Mouse (Mus musculus): Measurements from ENCODE around the gene Cox8a.

The Cox8a gene

DNA sequence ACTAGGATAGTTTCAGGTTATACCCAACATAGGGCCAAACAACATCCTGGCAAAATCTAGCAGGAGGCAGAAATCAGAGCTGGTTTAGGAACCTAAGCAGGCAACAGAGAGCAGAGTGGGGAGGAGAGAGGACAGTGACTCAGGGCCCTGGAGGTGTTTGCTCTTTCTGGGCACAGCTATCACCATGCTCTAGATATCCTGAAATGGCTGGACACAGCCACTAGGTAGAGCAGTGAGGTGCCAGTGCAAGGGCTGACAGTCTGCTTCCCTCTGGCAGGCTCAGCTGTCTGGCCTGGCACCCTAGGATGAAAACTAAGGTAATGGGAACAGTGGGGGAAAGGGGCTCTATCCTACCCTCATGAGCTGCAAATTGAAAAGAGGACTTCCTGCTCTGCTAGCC, 6.1 kb upstream of the Cox8a start:
- ATAC-seq (ENCODE audit: low TSS enrichment), result no peak

- no peak for ATAC-seq (ENCODE audit: low TSS enrichment)
These were observed 4.8 kb upstream of the Cox8a start for GRCm38 (mm10) chr19:7222196-7222595.

DNA sequence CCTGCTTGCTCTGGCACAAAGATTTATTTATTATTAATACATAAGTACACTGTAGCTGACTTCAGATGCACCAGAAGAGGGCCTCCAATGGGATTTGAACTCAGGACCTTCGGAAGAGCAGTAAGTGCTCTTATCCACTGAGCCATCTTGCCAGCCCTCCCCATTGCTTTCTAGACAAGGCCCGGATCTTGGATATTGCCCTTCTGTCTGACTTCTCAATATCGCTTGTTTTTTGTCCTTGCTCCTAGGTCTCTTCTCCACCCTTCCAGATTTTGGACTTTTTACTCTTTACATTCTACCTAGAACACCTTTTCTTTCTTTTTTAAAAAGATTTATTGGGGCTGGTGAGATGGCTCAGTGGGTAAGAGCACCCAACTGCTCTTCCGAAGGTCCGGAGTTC, 1.3 kb upstream of the Cox8a start:
- ATAC-seq (ENCODE audit: low TSS enrichment), result no peak

DNA sequence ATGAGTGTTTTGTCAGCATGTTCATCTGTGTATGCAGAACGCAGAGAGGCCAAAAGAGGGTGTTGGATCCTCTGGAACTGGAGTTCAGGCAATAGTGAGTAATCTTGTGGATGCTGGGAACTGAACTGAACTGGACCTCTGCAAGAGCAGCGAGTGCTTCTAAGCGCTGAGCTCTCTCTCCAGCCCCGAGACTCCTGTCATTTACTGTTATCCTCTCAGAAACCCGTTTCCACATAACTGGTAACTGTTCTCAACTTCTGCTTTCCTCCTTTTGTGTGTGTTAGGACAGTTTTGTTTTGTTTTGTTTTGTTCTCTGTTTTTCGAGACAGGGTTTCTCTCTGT, 481 bp upstream of the Cox8a start:
- ATAC-seq (ENCODE audit: low TSS enrichment), result no peak

DNA sequence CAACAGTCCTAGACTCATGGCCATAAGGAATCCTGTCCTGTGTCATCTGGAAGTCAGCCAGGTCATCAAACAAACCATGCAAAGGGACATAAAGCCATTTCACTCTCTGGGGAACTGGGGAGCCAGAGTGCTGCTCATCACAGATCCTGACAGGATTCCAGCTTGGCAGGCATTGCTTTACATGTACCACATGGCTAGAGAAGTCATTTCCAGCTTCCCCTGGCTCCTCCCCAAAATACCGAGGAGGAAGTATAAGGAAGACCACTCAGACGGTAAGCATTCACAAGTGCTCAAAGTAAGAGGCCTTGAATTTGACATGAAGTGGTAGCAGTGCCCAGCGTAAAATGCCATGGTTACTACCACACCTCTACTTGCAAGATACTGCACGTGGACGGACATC, 2.9 kb downstream of the Cox8a start:
- no peak for ATAC-seq (ENCODE audit: low TSS enrichment)

- no peak for ATAC-seq (ENCODE audit: low TSS enrichment)
These were observed 4.4 kb downstream of the Cox8a start for GRCm38 (mm10) chr19:7213010-7213409.

DNA sequence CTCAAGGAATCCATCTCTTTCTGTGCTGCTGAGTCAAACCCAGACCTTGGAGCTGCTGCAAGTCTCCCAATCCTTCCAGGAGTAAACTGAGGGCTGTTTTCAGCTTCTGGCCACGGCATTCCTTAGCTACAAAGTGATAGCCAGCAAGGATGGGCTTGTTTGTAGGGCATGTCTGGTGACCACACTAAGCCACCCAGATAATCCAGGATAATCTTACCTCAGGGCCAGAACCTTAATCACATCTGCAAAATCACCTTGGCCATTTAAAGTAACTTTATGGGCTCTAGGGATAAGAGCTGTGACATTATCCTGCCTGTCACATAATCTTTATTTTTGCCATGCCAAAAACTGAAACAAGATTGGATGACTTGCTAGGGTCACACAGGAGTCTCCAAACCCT, 5.2 kb downstream of the Cox8a start:
- no peak for ATAC-seq (ENCODE audit: low TSS enrichment)

DNA sequence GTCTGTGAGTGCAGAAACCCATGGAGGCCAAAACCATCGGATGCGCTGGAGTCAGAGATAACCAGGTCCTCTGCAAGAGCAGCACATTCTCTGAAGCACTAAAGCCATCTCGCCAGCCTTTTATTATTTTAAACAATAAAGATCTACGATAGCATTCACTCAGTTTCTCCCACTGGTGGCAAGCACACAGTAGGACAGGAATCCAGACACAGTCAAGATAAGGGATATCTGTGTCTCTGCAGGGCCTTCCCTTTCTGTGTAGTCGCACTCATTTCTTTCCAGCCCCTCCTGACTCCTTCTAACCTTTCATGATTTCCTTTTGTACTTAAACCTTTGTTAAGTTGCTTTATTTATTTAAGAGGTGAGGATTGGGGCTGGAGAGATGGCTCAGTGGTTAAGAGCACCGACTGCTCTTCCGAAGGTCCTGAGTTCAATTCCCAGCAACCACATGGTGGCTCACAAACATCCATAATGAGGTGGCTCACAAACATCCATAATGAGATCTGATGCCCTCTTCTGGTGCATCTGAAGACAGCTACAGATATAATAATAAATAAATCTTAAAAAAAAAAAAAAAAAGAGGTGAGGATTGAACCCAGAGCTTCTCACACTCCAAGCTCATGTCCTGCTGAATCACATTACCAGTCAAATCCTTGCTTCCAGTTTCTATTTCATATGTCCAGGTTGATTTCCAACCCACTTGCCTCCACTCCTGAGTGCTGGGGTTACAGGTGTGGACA, 7.3 kb downstream of the Cox8a start:
- ATAC-seq (ENCODE audit: low TSS enrichment), result no peak

- peak; percentile 92 for ATAC-seq (ENCODE audit: low TSS enrichment)
These were observed 11.4 kb downstream of the Cox8a start, which contains the start of gene Otub1 for GRCm38 (mm10) chr19:7205753-7206736. Gene Otub1 (minus strand): TSS chr19:7206316.

DNA sequence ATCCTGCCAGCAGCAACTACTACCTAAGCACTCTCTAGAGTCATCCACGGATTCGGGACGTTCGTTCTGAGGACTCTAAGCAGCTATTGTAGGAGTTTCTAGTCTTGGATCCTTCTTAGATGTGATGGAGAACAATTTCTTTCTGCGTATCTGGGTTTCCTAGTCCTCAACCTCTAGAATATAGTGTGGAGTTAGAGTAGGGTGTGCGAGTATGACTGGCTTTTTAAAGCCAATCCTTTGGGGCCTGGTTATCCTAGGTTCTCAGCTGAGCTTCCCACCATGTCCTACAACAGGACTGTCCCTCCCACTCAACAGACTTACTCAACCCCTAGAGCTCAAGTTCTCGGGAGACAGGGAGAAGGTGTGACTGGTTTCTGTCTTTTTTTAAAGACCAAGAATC, 12.1 kb downstream of the Cox8a start:
- ATAC-seq (ENCODE audit: low TSS enrichment), result peak; percentile 33; the same call in 1 of the 2 replicates

DNA sequence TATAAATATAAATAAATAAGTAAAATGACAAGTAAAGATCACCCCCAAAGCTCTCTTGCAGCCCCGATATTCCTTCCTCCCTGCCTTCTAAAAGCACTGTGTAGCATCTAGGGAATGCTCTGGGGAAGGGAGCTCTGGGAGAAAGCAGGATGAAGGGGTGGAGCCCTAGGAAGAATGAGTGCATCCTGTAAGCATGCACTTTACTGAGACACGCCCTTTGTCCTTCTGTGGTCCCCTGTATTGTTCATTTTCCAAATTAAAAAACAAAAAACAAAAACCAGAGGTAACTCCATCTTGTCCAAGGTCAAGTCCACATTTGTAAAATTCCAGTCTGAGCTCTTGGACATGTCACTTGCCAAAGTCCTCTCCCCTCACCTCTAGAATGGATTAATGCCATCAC, 12.5 kb downstream of the Cox8a start:
- no peak for ATAC-seq (ENCODE audit: low TSS enrichment)

DNA sequence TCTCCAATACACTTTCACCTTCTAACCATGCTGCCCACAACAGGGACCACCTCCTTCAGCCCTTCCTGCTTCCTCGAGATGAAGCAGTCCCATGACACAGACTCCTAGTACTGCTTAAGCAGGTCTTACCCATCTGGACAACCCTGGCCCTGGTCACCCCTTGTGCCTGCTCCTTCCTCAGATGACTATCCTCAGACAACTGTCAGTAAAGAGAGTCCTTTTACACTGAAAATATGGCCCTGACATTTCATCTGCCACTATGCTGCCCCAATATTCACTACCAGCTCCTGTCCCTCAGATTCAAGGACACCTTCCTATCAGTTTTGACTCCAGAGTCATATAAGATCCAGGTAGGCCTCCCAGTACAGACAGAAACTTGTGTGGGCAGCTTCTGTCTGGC, 17.0 kb downstream of the Cox8a start:
- ATAC-seq (ENCODE audit: low TSS enrichment), result no peak

- no peak for ATAC-seq (ENCODE audit: low TSS enrichment)
These were observed 18.3 kb downstream of the Cox8a start for GRCm38 (mm10) chr19:7199089-7199488.

GRCm38 (mm10) chr19:7197445-7197844, 20.0 kb downstream of the Cox8a start:
- no peak for ATAC-seq (ENCODE audit: low TSS enrichment)

DNA sequence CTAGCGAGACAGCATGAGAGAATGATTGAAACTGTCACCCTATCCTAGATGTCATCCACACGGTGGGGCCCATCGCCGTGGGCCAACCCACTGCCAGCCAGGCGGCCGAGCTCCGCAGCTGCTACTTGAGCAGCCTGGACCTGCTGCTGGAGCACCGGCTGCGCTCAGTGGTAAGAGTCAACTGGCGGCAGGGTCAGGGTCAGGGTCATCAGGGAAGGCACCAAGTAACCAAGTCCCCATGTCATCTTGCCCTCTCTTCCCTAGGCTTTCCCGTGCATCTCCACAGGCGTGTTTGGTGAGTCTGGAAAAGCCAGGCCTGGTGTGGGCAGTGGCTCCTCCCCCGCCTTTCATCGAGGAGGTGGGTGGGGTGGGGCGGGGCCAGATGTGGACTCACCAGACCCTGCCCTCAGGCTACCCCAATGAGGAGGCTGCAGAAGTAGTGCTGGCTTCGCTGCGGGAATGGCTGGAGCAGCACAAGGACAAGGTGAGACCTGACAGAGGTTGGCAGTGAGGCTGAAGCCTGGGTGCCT, 20.6 kb downstream of the Cox8a start:
- 0 out of 2 replicates have a peak, but pooled peaks have one; percentile 6 for ATAC-seq (ENCODE audit: low TSS enrichment)

- ATAC-seq (ENCODE audit: low TSS enrichment), result peak; percentile 38; the same call in 1 of the 2 replicates
These were observed 21.3 kb downstream of the Cox8a start for GRCm38 (mm10) chr19:7195900-7196728.

- no peak for ATAC-seq (ENCODE audit: low TSS enrichment)
These were observed 24.9 kb downstream of the Cox8a start for GRCm38 (mm10) chr19:7192561-7192967.

GRCm38 (mm10) chr19:7191639-7192038, 25.8 kb downstream of the Cox8a start:
- no peak for ATAC-seq (ENCODE audit: low TSS enrichment)

DNA sequence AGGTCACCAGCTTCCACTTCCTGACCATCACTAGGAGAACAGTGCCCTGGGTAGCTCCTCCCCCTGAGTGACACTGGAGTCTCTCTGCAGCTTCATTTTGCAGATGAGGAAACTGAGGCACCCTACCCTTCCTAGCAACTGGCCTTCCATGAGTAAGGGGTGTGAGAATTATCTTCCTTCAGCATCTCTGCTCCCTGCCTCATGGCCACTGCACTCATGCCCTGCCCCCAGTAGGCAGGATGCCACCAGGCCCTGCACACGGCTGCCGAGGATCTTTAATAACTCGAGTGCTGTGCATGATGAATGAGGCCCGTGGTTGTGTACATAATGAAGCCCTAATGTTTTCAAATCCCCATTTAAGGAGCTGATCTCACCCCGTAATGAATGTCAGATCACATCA, 26.4 kb downstream of the Cox8a start:
- no peak for ATAC-seq (ENCODE audit: low TSS enrichment)

DNA sequence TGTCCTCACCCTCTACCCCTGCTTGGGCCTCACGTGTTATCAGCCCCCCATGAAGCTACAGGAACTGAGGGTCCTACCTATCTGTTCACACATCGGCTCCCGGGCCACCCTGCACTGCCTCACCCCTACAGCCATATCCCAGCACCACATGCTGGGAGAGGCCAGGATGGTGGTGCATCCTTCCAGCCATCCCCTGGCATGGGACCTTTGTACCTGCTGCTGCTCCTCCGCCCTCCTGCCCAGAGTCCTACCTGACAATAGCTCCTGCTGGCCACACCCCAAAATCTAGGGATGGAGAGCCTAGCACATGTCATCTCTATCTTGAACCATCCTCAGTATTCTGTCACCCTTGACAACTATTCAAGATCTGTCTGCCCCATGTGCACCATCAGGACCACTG, 28.4 kb downstream of the Cox8a start:
- ATAC-seq (ENCODE audit: low TSS enrichment), result no peak

DNA sequence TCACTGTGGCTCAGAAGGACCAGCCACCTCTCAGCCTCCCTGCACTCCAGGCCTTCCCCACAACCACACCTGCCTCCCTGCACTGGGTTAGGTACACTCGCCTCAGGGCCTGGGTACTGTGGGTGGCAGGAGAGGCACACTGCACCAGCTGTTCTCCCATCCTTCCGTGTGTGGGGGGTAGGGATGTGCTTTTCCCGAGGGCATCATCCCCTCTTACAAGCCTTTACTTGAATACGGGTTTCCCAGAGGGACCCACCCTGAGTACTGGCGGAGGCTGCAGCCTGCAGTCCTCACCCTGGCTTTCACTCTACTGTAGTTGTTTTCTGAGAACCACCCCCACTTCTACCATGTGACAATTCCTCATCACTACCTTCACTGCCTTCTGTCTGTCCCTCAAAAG, 30.3 kb downstream of the Cox8a start:
- ATAC-seq (ENCODE audit: low TSS enrichment), result peak; percentile 38; the same call in 1 of the 2 replicates

Data from frontal cortex, adult (tissue).